Mouse (Mus musculus) B cell, adult (primary cell): ENCODE measurements around the gene Rnf187. TPM values are rescaled to one million over a fixed set of nuclear protein-coding genes. Genes with fewer than 3 reads are reported as not detected.

ENCODE experiments used
- total RNA-seq: library from RNA; stranded (reverse); gene quantifications from 4 replicates; pipeline ENCODE4 v1.2.4, GENCODE M21; 2023; ENCODE audit not compliant: inconsistent age

Gene Rnf187
- total RNA-seq, result 125 to 135 TPM (median 129 TPM) in 4 replicates

DNA sequence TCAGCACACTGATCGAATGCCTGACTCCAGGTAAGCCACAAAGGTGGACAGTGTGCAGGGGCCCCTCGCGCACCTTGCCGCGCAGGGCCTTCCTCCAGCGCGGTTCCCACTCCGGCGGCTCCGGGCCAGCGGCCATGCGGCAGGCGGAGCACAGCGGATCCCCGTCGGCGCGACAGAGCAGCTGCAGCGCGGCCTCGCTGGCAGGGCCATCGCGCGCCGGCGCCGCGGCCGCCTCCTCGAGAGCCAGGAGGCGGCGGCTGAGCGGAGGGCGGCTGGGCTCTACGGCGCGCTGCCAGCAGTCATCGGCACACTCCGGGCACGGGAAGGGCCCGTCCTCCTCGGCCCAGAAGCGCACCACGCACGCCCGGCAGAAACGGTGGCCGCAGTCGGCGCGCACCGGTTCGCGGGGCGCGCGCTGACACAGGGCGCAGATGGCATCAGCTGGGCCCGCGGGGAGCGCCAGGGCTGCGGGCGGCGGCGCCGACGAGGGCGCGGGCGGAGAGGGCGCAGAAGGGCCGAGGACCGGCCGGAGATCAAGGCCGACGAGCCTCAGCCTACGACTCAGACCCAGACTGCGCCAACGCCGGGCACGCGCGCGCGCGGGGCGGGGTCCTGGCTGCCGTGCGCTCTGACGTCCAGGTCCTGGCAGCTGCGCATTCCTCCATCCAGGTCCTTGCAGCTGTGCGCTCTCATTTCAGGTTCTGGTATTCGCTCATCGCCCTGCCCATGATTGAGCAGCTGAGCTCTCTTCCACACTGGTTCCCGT, at the start of gene Rnf187:
TSS of gene Rnf187 (minus strand) at position 595 of the 766 bp plus-strand sequence.

DNA sequence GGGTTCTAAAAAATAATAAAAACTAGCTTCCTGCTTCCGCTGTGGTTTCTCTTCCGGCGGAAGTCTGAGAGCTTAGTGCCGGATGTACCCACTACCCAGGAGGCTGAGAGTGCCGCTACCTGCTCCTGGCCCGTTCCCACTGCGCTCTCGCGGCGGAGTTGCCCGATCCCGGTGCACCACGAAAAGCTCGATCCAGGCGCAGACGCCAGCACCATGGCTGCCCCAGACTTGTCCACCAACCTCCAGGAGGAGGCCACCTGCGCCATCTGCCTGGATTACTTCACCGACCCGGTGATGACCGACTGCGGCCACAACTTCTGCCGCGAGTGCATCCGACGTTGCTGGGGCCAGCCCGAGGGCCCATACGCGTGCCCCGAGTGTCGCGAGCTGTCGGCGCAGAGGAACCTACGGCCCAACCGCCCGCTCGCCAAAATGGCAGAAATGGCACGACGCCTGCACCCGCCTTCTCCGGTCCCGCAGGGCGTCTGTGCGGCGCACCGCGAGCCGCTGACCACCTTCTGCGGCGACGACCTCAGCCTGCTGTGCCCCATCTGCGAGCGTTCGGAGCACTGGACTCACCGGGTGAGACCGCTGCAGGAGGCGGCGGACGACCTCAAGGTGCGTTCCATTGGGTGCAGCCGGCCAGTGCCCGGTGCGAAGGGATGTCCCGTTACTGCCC, 39.5 kb upstream of the Rnf187 start, which contains the start of gene Trim11:
TSS of gene Trim11 (plus strand) at position 67 of the 679 bp plus-strand sequence.

DNA sequence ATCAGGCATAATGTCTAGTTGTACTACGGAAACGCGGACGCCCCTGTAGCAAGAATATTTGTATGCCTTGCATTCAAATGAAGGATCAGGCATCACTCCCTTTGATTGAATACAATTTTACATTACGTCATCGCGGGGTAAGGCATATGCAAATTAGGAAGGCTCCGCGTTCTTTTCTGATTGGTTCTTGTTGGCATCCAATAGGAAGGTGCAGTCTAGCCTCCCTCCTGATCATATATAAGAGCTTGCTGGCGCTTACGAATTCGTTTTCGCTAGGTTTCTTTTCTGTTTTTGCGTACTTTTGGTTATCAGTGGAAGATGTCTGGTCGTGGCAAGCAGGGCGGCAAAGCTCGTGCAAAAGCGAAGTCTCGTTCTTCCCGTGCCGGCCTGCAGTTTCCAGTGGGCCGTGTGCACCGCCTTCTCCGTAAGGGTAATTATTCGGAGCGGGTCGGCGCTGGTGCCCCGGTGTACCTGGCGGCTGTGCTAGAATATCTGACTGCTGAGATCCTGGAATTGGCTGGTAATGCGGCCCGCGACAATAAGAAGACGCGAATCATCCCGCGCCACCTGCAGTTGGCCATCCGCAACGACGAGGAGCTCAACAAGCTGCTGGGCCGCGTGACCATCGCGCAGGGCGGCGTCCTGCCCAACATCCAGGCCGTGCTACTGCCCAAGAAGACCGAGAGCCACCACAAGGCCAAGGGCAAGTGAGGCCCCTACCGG, 15.9 kb upstream of the Rnf187 start, which contains the start of the genes Hist3h2a and Trim17:
TSS of gene Hist3h2a (plus strand) at position 266 of the 723 bp plus-strand sequence.
TSS of gene Trim17 (plus strand) at position 266 of the 723 bp plus-strand sequence.

DNA sequence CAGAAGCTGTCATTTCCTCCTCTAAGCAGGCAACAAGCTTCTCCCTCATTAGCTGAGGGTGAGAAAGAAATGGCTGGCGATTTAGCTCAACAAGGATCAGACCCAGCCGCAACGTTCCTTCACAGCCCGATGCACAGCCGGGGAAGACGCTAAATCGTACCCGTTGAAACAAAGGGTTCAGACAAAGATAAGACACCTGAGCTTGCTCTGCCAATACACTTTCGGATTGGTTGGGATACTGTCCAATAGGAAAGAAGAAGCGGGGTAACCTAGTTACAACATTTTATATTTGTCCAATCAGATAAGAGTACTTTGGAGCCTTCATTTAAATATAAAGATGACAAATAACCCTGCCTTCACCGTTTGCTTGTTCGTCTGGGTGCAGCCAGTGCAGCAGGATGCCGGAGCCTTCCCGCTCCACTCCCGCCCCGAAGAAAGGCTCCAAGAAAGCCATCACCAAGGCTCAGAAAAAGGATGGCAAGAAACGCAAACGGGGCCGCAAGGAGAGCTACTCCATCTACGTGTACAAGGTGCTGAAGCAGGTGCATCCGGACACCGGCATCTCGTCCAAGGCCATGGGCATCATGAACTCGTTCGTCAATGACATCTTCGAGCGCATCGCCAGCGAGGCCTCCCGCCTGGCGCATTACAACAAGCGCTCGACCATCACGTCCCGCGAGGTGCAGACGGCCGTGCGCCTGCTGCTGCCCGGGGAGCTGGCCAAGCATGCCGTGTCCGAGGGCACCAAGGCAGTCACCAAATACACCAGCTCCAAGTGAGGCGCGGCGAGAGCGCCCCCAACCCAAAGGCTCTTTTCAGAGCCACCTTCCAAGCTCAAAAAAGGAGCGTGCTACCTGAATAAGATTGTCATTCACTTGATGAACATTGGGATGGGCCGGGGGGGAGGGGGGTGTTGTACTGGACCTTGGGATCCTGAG, 10.1 kb upstream of the Rnf187 start, which contains the start of gene Hist3h2ba:
TSS of gene Hist3h2ba (plus strand) at position 379 of the 938 bp plus-strand sequence.

DNA sequence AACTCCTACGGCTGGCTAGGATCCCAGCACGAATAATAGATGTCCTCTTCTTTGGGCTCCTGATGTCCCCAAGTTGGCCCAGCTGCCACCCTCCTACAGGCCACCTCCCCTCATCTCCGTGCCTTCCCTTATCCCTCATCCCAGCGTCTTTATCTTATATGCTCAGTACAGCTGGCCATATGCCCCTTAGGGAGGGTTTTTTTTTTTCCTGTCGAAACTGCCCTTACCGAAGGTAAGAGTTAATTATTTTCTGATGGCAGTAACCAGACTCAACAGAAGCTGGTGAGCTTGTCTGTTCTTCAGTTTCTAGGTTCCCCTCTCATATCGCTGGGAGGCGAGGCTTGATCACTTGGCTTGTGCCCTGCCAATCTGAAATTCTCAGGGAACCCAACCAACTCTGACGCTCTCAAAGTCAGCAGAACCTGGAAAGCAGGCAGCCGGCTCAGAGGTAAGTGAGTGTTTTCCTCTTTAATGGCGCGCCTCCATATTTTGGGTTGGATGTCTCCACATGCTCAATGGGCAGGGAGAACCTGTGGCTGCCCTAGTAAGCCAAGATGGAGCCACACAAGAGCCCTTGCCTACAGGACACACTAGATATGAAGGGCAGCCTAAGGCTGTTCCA, 20.9 kb downstream of the Rnf187 start, which contains the start of gene Btnl10:
TSS of gene Btnl10 (plus strand) at position 164 of the 622 bp plus-strand sequence.

DNA sequence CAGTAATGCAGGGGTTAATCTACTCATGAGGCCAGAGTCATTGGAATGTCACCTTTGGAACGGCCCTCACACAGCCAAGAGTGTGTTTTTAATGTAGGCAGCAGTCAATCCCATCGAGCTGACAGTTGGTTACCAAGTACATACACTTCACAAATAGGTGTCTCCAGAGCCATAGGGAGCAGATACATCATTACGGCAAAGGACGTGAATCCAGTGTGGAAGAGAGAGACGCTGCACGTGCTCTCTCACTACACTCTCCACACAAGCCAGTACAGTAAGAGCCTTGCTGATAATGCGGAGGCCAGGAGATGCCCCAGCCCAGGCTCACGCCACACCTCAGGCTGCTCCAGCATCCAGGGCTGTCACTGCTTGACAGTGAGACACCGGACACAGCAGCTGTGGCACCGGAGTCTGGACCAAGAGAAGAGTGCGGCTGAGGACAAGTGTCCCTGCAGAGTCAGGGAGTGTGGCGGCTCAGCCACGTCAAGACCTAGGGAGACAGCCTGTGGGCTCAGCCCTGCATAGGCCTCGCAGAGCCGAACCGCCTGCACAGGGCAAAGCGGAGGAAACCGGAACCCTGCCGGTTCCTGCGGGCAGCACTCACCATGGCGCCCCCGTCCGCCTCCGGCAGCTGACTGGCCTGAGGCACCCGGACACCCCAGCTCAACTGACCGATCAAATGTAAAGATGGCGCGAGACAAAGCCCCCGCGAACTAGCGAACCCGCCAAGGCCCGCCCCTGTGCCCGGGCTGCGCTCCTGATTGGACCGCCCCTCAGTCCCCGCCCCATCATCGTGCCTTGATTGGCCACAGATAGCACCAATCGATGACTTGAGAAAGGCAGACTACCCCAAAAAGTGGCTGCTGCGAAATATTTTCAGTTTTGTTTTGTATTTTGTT, 35.0 kb downstream of the Rnf187 start, which contains the start of gene Zfp39:
TSS of gene Zfp39 (minus strand) at position 715 of the 899 bp plus-strand sequence.

Other genes starting within 250 kb of the Rnf187 start
- gene Olfr319, start 239.8 kb downstream of the Rnf187 start, total RNA-seq, result not detected in 4 replicates
- 0.58 to 0.96 TPM (median 0.68 TPM) in 4 replicates for gene Olfr318, start 214.9 kb downstream of the Rnf187 start, total RNA-seq
- not detected in 4 replicates for gene Olfr317, start 199.7 kb downstream of the Rnf187 start, total RNA-seq
- not detected in 4 replicates for gene Olfr316, start 186.2 kb downstream of the Rnf187 start, total RNA-seq
- gene Olfr315, start 165.7 kb downstream of the Rnf187 start, total RNA-seq, result not detected in 4 replicates
- not detected in 4 replicates for gene Olfr314, start 156.0 kb downstream of the Rnf187 start, total RNA-seq
- gene Fam183b, start 137.0 kb downstream of the Rnf187 start, total RNA-seq, result not detected in 4 replicates
- not detected in 4 replicates for gene Olfr313, start 123.9 kb downstream of the Rnf187 start, total RNA-seq
- not detected in 4 replicates for gene Olfr312, start 109.7 kb downstream of the Rnf187 start, total RNA-seq
- gene Olfr311, start 99.7 kb downstream of the Rnf187 start, total RNA-seq, result not detected in 4 replicates
- 5.2 to 6.3 TPM (median 5.6 TPM) in 4 replicates for gene Gm12258, start 91.8 kb downstream of the Rnf187 start, total RNA-seq
- gene 2810021J22Rik, start 71.7 kb downstream of the Rnf187 start, total RNA-seq, result 9.2 to 14.4 TPM (median 12.3 TPM) in 4 replicates
- 10.5 to 13.6 TPM (median 12.3 TPM) in 4 replicates for gene Zfp39, start 34.7 kb downstream of the Rnf187 start, total RNA-seq
- gene Btnl10, start 21.0 kb downstream of the Rnf187 start, total RNA-seq, result not detected in 4 replicates
- gene Hist3h2ba, start 10.0 kb upstream of the Rnf187 start, total RNA-seq, result 15.9 to 25.1 TPM (median 21.4 TPM) in 4 replicates
- gene Hist3h2a, start 15.8 kb upstream of the Rnf187 start, total RNA-seq, result 63.1 to 74.2 TPM (median 70.1 TPM) in 4 replicates
- gene Trim17, start 15.8 kb upstream of the Rnf187 start, total RNA-seq, result 0.19 to 0.42 TPM (median 0.38 TPM) in 3 of 4 replicates, not detected in the other
- gene Trim11, start 39.2 kb upstream of the Rnf187 start, total RNA-seq, result 117 to 129 TPM (median 123 TPM) in 4 replicates
- gene Obscn, start 197.5 kb upstream of the Rnf187 start, total RNA-seq, result 0.15 to 0.51 TPM (median 0.42 TPM) in 4 replicates
- gene Iba57, start 224.8 kb upstream of the Rnf187 start, total RNA-seq, result 32.2 to 40.6 TPM (median 34.8 TPM) in 4 replicates
- not detected in 4 replicates for gene Gjc2, start 244.3 kb upstream of the Rnf187 start, total RNA-seq